Mouse (Mus musculus) lung, postnatal 0 days (tissue): ENCODE results near the gene Efcab2.

Experiments
- CTCF ChIP-seq: IDR thresholded peaks from 2 replicates; pipeline ENCODE4 v1.5.1; 2016; ENCODE audit warnings: antibody characterized with exemption, mild to moderate bottlenecking
- EP300 ChIP-seq: IDR thresholded peaks from 2 replicates; pipeline ENCODE4 v1.6.1; 2016; ENCODE audit warnings: antibody characterized with exemption, mild to moderate bottlenecking, control low read depth

- no peak for TF ChIP-seq CTCF
- no peak for TF ChIP-seq EP300
These were observed 27.8 kb upstream of the Efcab2 start for GRCm38 (mm10) chr1:178378115-178378514.
